Mouse (Mus musculus): ENCODE results near the gene Lbp. TPM values are rescaled to one million over a fixed set of nuclear protein-coding genes. Genes with fewer than 3 reads are reported as not detected.
A peak's percentile ranks its signal among the peaks of the same experiment; 100 is the strongest.

Lbp gene
- polyA plus RNA-seq, 1 experiment = not detected

DNA sequence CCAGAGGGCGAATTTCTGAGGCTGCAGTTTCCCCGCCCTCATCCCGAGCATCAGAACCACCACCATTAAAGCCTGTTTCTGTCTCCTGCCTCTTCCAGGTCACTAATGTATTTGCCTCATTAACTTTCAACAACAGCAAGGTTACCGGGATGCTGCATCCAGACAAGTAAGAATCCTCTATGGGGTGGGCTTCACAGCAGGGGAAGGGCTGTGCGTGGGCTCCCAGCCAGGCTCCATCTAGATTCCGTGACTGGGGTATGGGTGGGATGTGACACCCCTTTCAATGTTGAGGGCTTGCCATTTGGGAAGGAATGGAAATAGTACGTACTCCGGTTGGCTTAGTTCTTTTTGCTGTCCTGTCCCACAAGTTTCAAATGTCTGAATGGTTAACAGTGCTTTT, 19.3 kb downstream of the Lbp start:
- Histone ChIP-seq H3K36me3 (ENCODE audit: control insufficient read depth, insufficient read depth) (no peaks in the 10 kb centered on the region), H3K4me3 (ENCODE audit: insufficient read depth, poor library complexity, severe bottlenecking) (no peak overlapping the region), H3K27me3 (ENCODE audit: control insufficient read depth, insufficient read depth, insufficient read length) (peaks cover 40% of the 10 kb centered on the region), H3ac (ENCODE audit: control insufficient read depth, insufficient read length, low read depth) (no peak overlapping the region), H3K79me2 (ENCODE audit: control insufficient read depth, insufficient read depth) (no peaks in the 10 kb centered on the region), H3K79me3 (ENCODE audit: low read depth) (no peaks in the 10 kb centered on the region)
- TF ChIP-seq MYOG (IDR thresholded peaks at IDR 0.05; ENCODE audit: control insufficient read depth, extremely low read depth, insufficient read length) = no peak
- no peak for TF ChIP-seq MYOD1 (IDR thresholded peaks at IDR 0.05; ENCODE audit: control insufficient read depth, insufficient read length, low read depth)
- no peak for TF ChIP-seq MAX (IDR thresholded peaks at IDR 0.05)
- no peak for TF ChIP-seq CEBPB (IDR thresholded peaks at IDR 0.05; ENCODE audit: low read depth)
- no peak for TF ChIP-seq CTCF (IDR thresholded peaks at IDR 0.05; ENCODE audit: control insufficient read depth, insufficient read depth, insufficient read length)
- TF ChIP-seq USF1 (IDR thresholded peaks at IDR 0.05; ENCODE audit: low read depth) = no peak
- TF ChIP-seq FOSL1 (IDR thresholded peaks at IDR 0.05; ENCODE audit: insufficient read depth, low read length, poor library complexity, severe bottlenecking) = no peak

DNA sequence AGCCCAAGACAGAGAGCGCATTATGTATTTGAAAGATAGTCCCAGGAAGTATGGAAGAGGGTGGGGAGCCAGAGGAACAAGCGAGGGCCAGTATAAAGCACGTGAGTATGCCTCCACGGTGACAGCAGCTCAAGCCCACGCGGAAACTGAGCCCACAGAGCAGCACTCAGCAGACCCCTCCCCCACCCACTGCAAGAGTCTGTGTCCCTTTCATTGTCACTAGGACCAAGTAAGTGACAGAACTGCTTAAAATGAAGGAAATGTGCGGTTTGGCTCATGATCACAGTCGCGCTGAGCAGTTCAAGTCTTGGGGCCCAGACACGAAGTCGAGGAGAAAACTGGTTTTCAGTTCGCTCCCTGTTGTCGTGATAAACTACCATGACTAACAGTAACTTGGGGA, 28.1 kb downstream of the Lbp start:
- no peaks in the 10 kb centered on the region for H3K36me3 ChIP-seq (ENCODE audit: control insufficient read depth, insufficient read depth)
- no peaks in the 10 kb centered on the region for H3K79me3 ChIP-seq (ENCODE audit: low read depth)
- H3K79me2 ChIP-seq (ENCODE audit: control insufficient read depth, insufficient read depth) = no peaks in the 10 kb centered on the region
- peaks cover 68% of the 10 kb centered on the region for H3K27me3 ChIP-seq (ENCODE audit: control insufficient read depth, insufficient read depth, insufficient read length)
- no peak overlapping the region for H3ac ChIP-seq (ENCODE audit: control insufficient read depth, insufficient read length, low read depth)
- TF ChIP-seq USF1 (IDR thresholded peaks at IDR 0.05; ENCODE audit: low read depth) = no peak
- TF ChIP-seq MAX (IDR thresholded peaks at IDR 0.05) = no peak
- no peak for TF ChIP-seq FOSL1 (IDR thresholded peaks at IDR 0.05; ENCODE audit: insufficient read depth, low read length, poor library complexity, severe bottlenecking)
- no peak for TF ChIP-seq MYOD1 (IDR thresholded peaks at IDR 0.05; ENCODE audit: control insufficient read depth, insufficient read length, low read depth)
- TF ChIP-seq MYOG (IDR thresholded peaks at IDR 0.05; ENCODE audit: control insufficient read depth, extremely low read depth, insufficient read length) = no peak
- H3K4me3 ChIP-seq (ENCODE audit: insufficient read depth, poor library complexity, severe bottlenecking) = no peak overlapping the region

DNA sequence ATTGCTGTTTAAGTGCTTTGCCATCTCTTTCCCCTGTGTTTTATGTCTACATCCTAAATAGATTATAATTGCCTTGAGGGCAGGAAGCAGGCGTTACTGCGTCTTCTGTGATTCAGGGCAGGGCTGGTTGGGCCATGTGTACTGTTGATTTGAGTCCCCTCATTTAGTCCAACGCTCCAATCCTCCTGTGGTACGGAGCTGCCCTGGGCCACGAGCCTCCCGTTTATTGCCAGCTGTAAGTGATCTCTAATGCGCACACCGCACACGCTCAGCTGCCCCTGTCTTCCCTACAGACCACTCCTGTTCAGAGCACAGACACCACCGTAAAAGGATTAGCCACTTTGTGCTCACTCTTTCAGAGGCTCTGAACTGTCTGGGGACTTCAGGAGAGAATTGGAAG, 31.4 kb downstream of the Lbp start:
- Histone ChIP-seq H3K79me2 (ENCODE audit: control insufficient read depth, insufficient read depth) (no peaks in the 10 kb centered on the region), H3ac (ENCODE audit: control insufficient read depth, insufficient read length, low read depth) (no peak overlapping the region), H3K27me3 (ENCODE audit: control insufficient read depth, insufficient read depth, insufficient read length) (peaks cover 60% of the 10 kb centered on the region), H3K79me3 (ENCODE audit: low read depth) (no peaks in the 10 kb centered on the region), H3K4me3 (ENCODE audit: insufficient read depth, poor library complexity, severe bottlenecking) (no peak overlapping the region), H3K36me3 (ENCODE audit: control insufficient read depth, insufficient read depth) (no peaks in the 10 kb centered on the region)
- TF ChIP-seq MYOG (IDR thresholded peaks at IDR 0.05; ENCODE audit: control insufficient read depth, extremely low read depth, insufficient read length) = no peak
- TF ChIP-seq MYOD1 (IDR thresholded peaks at IDR 0.05; ENCODE audit: control insufficient read depth, insufficient read length, low read depth) = no peak
- TF ChIP-seq FOSL1 (IDR thresholded peaks at IDR 0.05; ENCODE audit: insufficient read depth, low read length, poor library complexity, severe bottlenecking) = no peak
- TF ChIP-seq CEBPB (IDR thresholded peaks at IDR 0.05; ENCODE audit: low read depth) = no peak
- no peak for TF ChIP-seq MAX (IDR thresholded peaks at IDR 0.05)
- no peak for TF ChIP-seq USF1 (IDR thresholded peaks at IDR 0.05; ENCODE audit: low read depth)
- TF ChIP-seq CTCF (IDR thresholded peaks at IDR 0.05; ENCODE audit: control insufficient read depth, insufficient read depth, insufficient read length) = no peak

DNA sequence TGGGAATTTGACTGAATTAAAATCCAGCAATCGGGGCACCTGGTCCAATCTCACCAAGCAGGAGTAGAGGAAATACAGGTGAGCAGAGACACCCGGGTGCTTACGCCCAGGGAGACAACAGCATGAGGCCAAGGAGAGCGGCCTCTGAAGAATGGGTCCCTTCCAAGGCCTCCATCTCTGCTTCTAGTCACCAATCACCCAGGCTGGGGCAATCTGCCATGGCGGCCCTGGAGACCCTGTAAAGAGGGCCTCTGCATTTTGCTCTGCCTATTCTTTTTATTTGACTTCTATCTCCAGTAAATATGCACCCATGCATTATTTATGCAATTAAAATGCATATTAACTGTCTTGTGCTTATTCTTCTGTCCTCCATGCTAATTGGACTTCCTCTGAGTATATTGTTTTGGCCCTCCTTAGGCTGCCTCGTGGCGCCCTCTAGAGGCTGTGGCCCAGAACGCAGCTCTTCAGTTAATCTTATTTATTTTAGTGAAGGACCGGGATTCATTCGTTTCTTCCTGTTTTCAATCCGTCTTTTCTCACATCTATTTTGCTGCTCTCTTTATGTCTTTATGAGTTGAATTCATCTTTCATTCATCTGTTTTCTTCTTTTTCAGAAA, 33.8 kb downstream of the Lbp start:
- peaks cover 50% of the 10 kb centered on the region for H3K27me3 ChIP-seq (ENCODE audit: control insufficient read depth, insufficient read depth, insufficient read length)
- no peaks in the 10 kb centered on the region for H3K79me3 ChIP-seq (ENCODE audit: low read depth)
- H3K4me3 ChIP-seq (ENCODE audit: insufficient read depth, poor library complexity, severe bottlenecking) = no peak overlapping the region
- TF ChIP-seq FOSL1 (IDR thresholded peaks at IDR 0.05; ENCODE audit: insufficient read depth, low read length, poor library complexity, severe bottlenecking) (no peak), CTCF (IDR thresholded peaks at IDR 0.05; ENCODE audit: control insufficient read depth, insufficient read depth, insufficient read length) (peak; percentile 13)
- no peaks in the 10 kb centered on the region for H3K36me3 ChIP-seq (ENCODE audit: control insufficient read depth, insufficient read depth)
- H3K79me2 ChIP-seq (ENCODE audit: control insufficient read depth, insufficient read depth) = no peaks in the 10 kb centered on the region
- no peak overlapping the region for H3ac ChIP-seq (ENCODE audit: control insufficient read depth, insufficient read length, low read depth)

DNA sequence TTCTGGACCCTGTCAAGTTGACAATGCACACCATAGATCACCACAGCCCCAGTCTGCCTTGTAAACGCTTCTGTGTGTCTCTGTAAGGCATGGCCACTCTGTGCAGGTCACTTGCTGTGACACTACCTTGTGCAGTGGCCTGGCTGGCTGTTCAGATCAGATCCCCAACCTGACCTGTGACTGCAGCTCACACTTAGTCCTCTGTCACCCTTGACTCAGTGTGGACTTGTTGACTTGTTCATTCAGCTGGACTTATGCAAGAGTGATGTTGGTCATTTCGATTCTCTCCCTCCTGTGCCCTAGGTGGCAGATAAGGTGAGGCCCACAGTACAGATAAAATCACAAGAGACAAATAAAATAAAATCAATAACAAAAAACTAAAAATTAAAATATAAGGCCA, 35.0 kb downstream of the Lbp start:
- TF ChIP-seq CTCF (IDR thresholded peaks at IDR 0.05; ENCODE audit: control insufficient read depth, insufficient read depth, insufficient read length) (no peak), MYOG (IDR thresholded peaks at IDR 0.05; ENCODE audit: control insufficient read depth, extremely low read depth, insufficient read length) (no peak), CEBPB (IDR thresholded peaks at IDR 0.05; ENCODE audit: low read depth) (no peak), FOSL1 (IDR thresholded peaks at IDR 0.05; ENCODE audit: insufficient read depth, low read length, poor library complexity, severe bottlenecking) (no peak), MYOD1 (IDR thresholded peaks at IDR 0.05; ENCODE audit: control insufficient read depth, insufficient read length, low read depth) (no peak), USF1 (IDR thresholded peaks at IDR 0.05; ENCODE audit: low read depth) (no peak)
- Histone ChIP-seq H3K79me3 (ENCODE audit: low read depth) (no peaks in the 10 kb centered on the region), H3K79me2 (ENCODE audit: control insufficient read depth, insufficient read depth) (no peaks in the 10 kb centered on the region), H3K27me3 (ENCODE audit: control insufficient read depth, insufficient read depth, insufficient read length) (peaks cover 37% of the 10 kb centered on the region), H3K36me3 (ENCODE audit: control insufficient read depth, insufficient read depth) (no peaks in the 10 kb centered on the region), H3ac (ENCODE audit: control insufficient read depth, insufficient read length, low read depth) (no peak overlapping the region), H3K4me3 (ENCODE audit: insufficient read depth, poor library complexity, severe bottlenecking) (no peak overlapping the region)

DNA sequence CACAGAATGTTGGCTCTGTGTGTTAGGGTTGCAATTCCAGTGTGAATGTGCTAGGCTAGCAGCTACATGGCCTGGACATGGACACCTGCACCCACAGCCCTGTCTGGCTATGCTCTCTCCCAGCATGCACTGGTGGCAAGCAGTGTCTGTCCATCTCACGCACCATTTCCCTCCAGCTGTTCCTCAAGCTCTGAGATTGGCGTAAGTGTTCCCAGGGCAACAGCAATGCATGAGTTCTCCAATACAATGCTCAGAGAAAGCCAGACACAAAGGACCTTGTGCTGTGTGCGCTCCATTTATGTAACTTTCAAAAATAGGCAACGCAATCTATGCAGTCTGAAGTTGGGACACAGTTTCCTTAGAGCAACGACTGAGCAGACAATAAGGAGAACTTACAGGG, 37.2 kb downstream of the Lbp start:
- H3K36me3 ChIP-seq (ENCODE audit: control insufficient read depth, insufficient read depth) = no peaks in the 10 kb centered on the region

More for the DNA sequence above, 37.2 kb downstream of the Lbp start:
- H3K79me2 ChIP-seq (ENCODE audit: control insufficient read depth, insufficient read depth) = no peaks in the 10 kb centered on the region
- no peaks in the 10 kb centered on the region for H3K79me3 ChIP-seq (ENCODE audit: low read depth)
- no peak overlapping the region for H3K4me3 ChIP-seq (ENCODE audit: insufficient read depth, poor library complexity, severe bottlenecking)
- no peak overlapping the region for H3ac ChIP-seq (ENCODE audit: control insufficient read depth, insufficient read length, low read depth)
- TF ChIP-seq FOSL1 (IDR thresholded peaks at IDR 0.05; ENCODE audit: insufficient read depth, low read length, poor library complexity, severe bottlenecking) = no peak
- TF ChIP-seq MAX (IDR thresholded peaks at IDR 0.05) = no peak
- no peak for TF ChIP-seq USF1 (IDR thresholded peaks at IDR 0.05; ENCODE audit: low read depth)
- TF ChIP-seq CEBPB (IDR thresholded peaks at IDR 0.05; ENCODE audit: low read depth) = no peak
- TF ChIP-seq MYOD1 (IDR thresholded peaks at IDR 0.05; ENCODE audit: control insufficient read depth, insufficient read length, low read depth) = no peak
- no peak for TF ChIP-seq MYOG (IDR thresholded peaks at IDR 0.05; ENCODE audit: control insufficient read depth, extremely low read depth, insufficient read length)
- TF ChIP-seq CTCF (IDR thresholded peaks at IDR 0.05; ENCODE audit: control insufficient read depth, insufficient read depth, insufficient read length) = no peak
- peaks cover 21% of the 10 kb centered on the region for H3K27me3 ChIP-seq (ENCODE audit: control insufficient read depth, insufficient read depth, insufficient read length)
